Mouse (Mus musculus): Measurements from ENCODE around the gene Adamtsl5. TPM values are rescaled to one million over a fixed set of nuclear protein-coding genes. Genes with fewer than 3 reads are reported as not detected.

The Adamtsl5 gene
- polyA plus RNA-seq, 1 experiment from 2014 or later, result 1.2 TPM

DNA sequence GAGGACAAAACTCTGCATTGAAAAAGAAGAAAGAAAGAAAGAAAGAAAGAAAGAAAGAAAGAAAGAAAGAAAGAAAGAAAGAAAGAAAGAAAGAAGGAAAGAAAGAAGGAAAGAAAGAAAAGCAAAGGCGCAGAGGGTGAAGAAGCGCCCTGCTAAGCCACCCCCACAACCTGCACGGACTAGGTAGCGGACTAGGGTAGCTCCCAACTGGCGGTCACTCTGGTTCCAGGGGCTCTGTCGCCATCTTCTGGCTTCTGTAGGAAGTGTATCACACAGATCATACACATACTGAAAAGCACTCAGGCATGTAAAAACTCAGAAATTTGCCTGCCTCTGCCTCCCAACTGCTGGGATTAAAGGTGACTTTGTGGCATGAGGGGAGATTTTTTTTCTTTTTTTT, 25.9 kb upstream of the Adamtsl5 start:
- H3K27me3 ChIP-seq, result no peaks in the 10 kb centered on the region
- in situ Hi-C loops (cut with MboI; ENCODE audit: low pct_unique_long_range_greater_than_20kb), result loop anchor here (25.0 kb wide), 1 partner anchor 138 kb away; no protein-coding TSS in a partner anchor
- ATAC-seq (no peak), DNase-seq (ENCODE audit: low read depth, low spot score) (no peak)
- no peak for TF ChIP-seq CTCF (IDR thresholded peaks at IDR 0.05)
- POLR2A ChIA-PET, result no interaction called here
- CTCF ChIA-PET, result interaction anchor here (0.8 to 2.4 kb wide), 4 partner anchors 10 to 33 kb away, joined by 4 to 9 read pairs (median 6); no protein-coding TSS in a partner anchor

GRCm38 (mm10) chr10:80372706-80373105, 24.5 kb upstream of the Adamtsl5 start:
- H3K27me3 ChIP-seq, result no peaks in the 10 kb centered on the region
- CTCF ChIA-PET, result interaction anchor here (1.0 to 1.4 kb wide), 3 partner anchors 11 to 32 kb away, joined by 3 to 9 read pairs (median 4); no protein-coding TSS in a partner anchor
- in situ Hi-C loops (cut with MboI; ENCODE audit: low pct_unique_long_range_greater_than_20kb), result loop anchor here (25.0 kb wide), 1 partner anchor 140 kb away; no protein-coding TSS in a partner anchor
- DNase-seq (ENCODE audit: low read depth, low spot score) (no peak), ATAC-seq (no peak)
- POLR2A ChIA-PET, result no interaction called here
- TF ChIP-seq CTCF (IDR thresholded peaks at IDR 0.05), result no peak

GRCm38 (mm10) chr10:80371983-80372382, 23.8 kb upstream of the Adamtsl5 start:
- ATAC-seq, result no peak
- POLR2A ChIA-PET, result no interaction called here
- no peaks in the 10 kb centered on the region for H3K27me3 ChIP-seq
- no peak for DNase-seq (ENCODE audit: low read depth, low spot score)
- TF ChIP-seq CTCF (IDR thresholded peaks at IDR 0.05), result no peak
- in situ Hi-C loops (cut with MboI; ENCODE audit: low pct_unique_long_range_greater_than_20kb), result loop anchor here (25.0 kb wide), 1 partner anchor 140 kb away; no protein-coding TSS in a partner anchor
- CTCF ChIA-PET, result interaction anchor here (1.0 to 1.4 kb wide), 4 partner anchors 11 to 31 kb away, joined by 3 to 9 read pairs (median 4); no protein-coding TSS in a partner anchor

- ChIA-PET CTCF (interaction anchor here (1.2 kb wide), 2 partner anchors 11 to 13 kb away, joined by 3 to 4 read pairs; no protein-coding TSS in a partner anchor), POLR2A (no interaction called here)
- DNase-seq (ENCODE audit: low read depth, low spot score) (no peak), ATAC-seq (no peak)
- no peaks in the 10 kb centered on the region for H3K27me3 ChIP-seq
- TF ChIP-seq CTCF (IDR thresholded peaks at IDR 0.05), result no peak
- in situ Hi-C loops (cut with MboI; ENCODE audit: low pct_unique_long_range_greater_than_20kb), result loop anchor here (25.0 kb wide), 1 partner anchor 141 kb away; no protein-coding TSS in a partner anchor
Observed at GRCm38 (mm10) chr10:80371411-80371966, 23.3 kb upstream of the Adamtsl5 start.

DNA sequence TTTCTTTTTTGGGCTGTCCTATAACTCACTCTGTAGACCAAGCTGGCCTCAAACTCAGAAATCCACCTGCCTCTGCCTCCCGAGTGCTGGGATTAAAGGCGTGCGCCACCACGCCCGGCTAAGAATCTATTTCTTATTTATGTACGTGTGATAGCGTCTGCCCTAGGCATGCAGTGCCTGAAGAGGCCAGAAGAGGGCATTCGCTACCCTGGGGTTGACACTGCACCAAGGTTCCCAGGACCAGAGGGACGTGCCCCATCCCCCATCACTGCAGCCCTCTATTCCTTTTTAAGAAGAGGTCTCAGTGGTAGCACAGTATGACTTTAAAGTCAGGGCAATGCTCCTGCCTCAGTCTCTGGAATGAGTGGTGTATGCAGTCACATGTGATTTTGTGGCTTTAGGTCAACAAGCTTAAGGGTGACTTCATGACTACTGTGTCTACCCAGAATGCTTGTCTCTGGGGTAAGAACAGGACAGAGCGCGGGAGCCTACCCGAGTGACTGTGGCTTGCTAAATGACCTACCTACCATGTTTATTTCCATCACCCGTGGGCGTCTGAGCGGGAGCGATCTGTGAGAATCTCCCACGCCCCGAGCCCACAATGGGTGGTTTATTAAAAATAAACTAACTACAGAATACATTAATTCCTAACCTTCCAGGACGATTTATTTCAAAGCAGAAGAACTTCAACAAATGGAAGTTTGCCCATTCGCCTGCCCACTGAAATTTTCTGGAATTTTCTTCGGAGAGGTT, 22.0 kb upstream of the Adamtsl5 start:
- no peak for TF ChIP-seq CTCF (IDR thresholded peaks at IDR 0.05)
- POLR2A ChIA-PET, result no interaction called here
- no peak for ATAC-seq
- CTCF ChIA-PET, result interaction anchor here (1.1 to 2.2 kb wide), 2 partner anchors 13 to 20 kb away, joined by 3 to 8 read pairs; no protein-coding TSS in a partner anchor
- H3K27me3 ChIP-seq, result no peaks in the 10 kb centered on the region
- in situ Hi-C loops (cut with MboI; ENCODE audit: low pct_unique_long_range_greater_than_20kb), result loop anchor here (25.0 kb wide), 1 partner anchor 142 kb away; no protein-coding TSS in a partner anchor
- no peak for DNase-seq (ENCODE audit: low read depth, low spot score)

GRCm38 (mm10) chr10:80368392-80368791, 20.2 kb upstream of the Adamtsl5 start:
- DNase-seq (ENCODE audit: low read depth, low spot score) (no peak), ATAC-seq (no peak)
- ChIA-PET CTCF (interaction anchor here (2.2 kb wide), 1 partner anchor 18 kb away, joined by 8 read pairs; no protein-coding TSS in a partner anchor), POLR2A (no interaction called here)
- TF ChIP-seq CTCF (IDR thresholded peaks at IDR 0.05), result no peak
- in situ Hi-C loops (cut with MboI; ENCODE audit: low pct_unique_long_range_greater_than_20kb), result loop anchor here (25.0 kb wide), 1 partner anchor 144 kb away; no protein-coding TSS in a partner anchor
- peaks cover 9% of the 10 kb centered on the region for H3K27me3 ChIP-seq

DNA sequence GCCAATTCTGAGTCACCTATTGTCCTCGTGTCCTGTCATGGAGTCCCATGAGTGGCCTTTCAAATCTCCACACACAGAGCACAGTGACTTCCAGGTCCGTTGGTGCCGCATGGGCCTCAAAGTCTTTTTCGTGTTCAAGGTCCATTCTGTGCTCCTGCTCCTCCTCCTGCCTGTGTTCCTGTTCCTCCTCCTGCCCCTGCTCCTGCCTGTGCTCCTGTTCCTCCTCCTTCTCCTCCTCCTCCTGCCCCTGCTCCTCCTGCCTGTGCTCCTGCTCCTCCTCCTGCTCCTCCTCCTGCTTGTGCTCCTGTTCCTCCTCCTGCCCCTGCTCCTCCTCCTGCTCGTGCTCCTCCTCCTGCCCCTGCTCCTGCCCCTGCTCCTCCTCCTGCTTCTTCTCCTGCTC, 19.7 kb upstream of the Adamtsl5 start:
- POLR2A ChIA-PET, result no interaction called here
- no peak for TF ChIP-seq CTCF (IDR thresholded peaks at IDR 0.05)
- no peak for ATAC-seq

GRCm38 (mm10) chr10:80365736-80366135, 17.5 kb upstream of the Adamtsl5 start:
- in situ Hi-C loops (cut with MboI; ENCODE audit: low pct_unique_long_range_greater_than_20kb), result loop anchor here (25.0 kb wide), 1 partner anchor 147 kb away; no protein-coding TSS in a partner anchor
- H3K27me3 ChIP-seq, result peaks cover 9% of the 10 kb centered on the region
- CTCF ChIA-PET, result interaction anchor here (0.9 kb wide), 1 partner anchor 15 kb away, joined by 3 read pairs; no protein-coding TSS in a partner anchor
- no peak for DNase-seq (ENCODE audit: low read depth, low spot score)
- no peak for ATAC-seq
- TF ChIP-seq CTCF (IDR thresholded peaks at IDR 0.05), result no peak
- POLR2A ChIA-PET, result no interaction called here

More for the DNA sequence above, 19.7 kb upstream of the Adamtsl5 start:
- in situ Hi-C loops (cut with MboI; ENCODE audit: low pct_unique_long_range_greater_than_20kb), result loop anchor here (25.0 kb wide), 1 partner anchor 144 kb away; no protein-coding TSS in a partner anchor
- H3K27me3 ChIP-seq, result peaks cover 9% of the 10 kb centered on the region
- DNase-seq (ENCODE audit: low read depth, low spot score), result no peak
- CTCF ChIA-PET, result no interaction called here

- POLR2A ChIA-PET, result no interaction called here
- no peak for TF ChIP-seq CTCF (IDR thresholded peaks at IDR 0.05)
- peaks cover 15% of the 10 kb centered on the region for H3K27me3 ChIP-seq
- DNase-seq (ENCODE audit: low read depth, low spot score) (no peak), ATAC-seq (no peak)
- in situ Hi-C loops (cut with MboI; ENCODE audit: low pct_unique_long_range_greater_than_20kb), result loop anchor here (25.0 kb wide), 1 partner anchor 149 kb away; no protein-coding TSS in a partner anchor
- CTCF ChIA-PET, result interaction anchor here (1.0 kb wide), 1 partner anchor 13 kb away, joined by 3 read pairs; no protein-coding TSS in a partner anchor
Observed at GRCm38 (mm10) chr10:80363734-80364133, 15.5 kb upstream of the Adamtsl5 start.

DNA sequence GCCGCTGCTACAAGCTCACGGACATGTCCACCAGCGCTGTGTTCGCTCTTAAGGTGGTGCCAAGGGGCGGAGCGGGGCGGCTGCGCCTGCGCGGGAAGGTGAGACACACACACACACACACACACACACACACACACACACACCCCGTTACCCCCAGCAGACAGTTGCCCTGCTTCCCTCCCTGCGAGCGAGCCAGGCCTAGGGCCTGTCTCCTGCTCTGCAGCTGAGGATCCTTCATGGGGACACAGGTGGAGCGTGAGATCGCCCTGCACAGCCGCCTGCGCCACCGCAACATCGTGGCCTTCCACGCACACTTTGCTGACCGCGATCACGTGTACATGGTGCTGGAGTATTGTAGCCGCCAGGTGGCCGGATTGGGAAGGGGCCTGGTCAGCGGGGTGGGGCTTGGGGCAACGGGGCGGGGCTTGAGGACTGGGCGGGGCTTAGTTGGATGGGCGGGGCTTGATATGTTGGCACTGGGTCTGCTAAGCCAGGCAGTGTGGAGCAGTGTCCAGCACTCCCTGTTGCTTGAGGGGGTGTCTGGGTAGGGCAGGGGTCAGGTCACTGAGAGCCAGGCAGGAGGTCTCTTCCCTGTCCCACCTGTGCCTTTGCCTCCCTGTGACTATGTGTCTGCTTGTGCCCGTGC, 9.9 kb upstream of the Adamtsl5 start:
- peaks cover 31% of the 10 kb centered on the region for H3K27me3 ChIP-seq
- POLR2A ChIA-PET, result no interaction called here
- in situ Hi-C loops (cut with MboI; ENCODE audit: low pct_unique_long_range_greater_than_20kb), result loop anchor here (25.0 kb wide), 1 partner anchor 154 kb away; no protein-coding TSS in a partner anchor
- no peak for DNase-seq (ENCODE audit: low read depth, low spot score)
- no peak for ATAC-seq
- no peak for TF ChIP-seq CTCF (IDR thresholded peaks at IDR 0.05)
- CTCF ChIA-PET, result no interaction called here

Data from Patski (cell line).